Mouse (Mus musculus): Measurements from ENCODE around the gene Mapk8ip1.

Gene Mapk8ip1

DNA sequence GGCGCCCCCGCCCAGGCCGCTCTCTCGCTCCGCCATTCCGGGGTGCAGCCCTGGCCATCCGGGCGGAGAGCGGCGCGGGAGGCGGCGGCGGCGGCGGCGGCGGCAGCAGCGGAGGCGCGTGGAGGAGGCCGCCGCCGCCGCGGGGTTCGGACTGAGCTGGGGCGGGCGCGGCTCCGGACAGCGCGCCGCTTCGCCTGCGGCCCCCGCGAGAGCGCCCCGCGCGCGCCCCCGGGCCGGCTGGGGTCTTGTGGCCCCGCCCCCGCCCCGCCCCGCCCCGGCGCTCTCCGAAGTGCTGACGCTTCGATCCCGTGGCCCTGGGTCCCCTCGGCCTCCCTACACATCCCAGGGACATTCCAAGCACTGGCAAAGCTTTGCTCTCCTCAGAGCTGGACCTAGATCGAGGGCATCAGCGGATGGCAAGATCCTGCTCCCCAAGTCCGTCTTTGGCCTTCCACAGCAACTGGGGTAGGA lies at the start of gene Mapk8ip1:
Gene Mapk8ip1, minus strand, starts transcription at position 173 of the 471 bp plus-strand sequence.
- DNase-seq (ENCODE audit: low spot score): no peak

DNA sequence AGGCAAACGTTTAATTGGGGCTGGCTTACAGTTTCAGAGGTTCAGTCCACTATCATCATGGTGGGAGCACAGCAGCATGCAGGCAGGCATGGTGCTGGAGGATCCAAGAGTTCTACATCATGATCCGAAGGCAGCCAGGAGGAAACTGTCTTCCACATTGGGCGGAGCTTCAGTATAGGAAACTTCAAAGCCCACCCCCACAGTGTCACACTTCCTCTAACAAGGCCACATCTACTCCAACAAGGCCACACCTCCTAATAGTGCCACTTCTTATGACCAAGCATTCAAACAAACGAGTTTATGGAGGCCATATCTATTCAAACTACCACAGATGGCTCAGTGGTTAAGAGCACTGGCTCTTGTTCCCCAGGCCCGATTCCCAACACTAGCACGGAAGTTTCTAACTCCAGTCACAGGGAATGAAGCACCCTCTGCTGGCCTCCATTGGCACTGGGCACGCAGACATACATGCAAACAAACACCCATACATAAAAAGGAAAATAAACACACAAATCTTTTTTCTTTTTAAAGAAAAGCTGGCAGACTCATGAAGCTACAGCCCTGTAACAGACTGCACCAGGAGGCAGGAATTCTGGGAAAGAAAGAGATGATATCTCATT lies 46.2 kb upstream of the Mapk8ip1 start:
- DNase-seq (ENCODE audit: low spot score): no peak

DNA sequence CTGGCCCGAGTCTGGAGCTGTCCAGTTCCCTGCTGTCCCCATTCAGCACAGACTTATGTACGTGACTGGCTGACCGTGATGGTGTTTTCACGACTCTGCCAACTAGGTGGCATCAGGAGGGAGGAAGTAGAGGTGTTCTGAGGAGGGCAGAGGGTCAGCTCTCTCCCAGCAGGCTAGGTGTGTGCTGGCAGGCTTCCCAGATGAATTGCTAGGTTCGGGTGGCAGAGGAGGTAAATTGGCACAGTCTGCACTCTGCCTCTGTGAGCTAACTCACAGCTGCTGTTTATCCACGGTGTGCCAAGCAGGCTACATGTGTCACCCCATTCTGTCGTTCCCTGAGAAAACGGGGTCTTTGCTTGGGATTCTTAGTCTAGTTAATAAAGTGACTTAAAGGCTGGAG lies 45.6 kb upstream of the Mapk8ip1 start:
- DNase-seq (ENCODE audit: low spot score): no peak

DNA sequence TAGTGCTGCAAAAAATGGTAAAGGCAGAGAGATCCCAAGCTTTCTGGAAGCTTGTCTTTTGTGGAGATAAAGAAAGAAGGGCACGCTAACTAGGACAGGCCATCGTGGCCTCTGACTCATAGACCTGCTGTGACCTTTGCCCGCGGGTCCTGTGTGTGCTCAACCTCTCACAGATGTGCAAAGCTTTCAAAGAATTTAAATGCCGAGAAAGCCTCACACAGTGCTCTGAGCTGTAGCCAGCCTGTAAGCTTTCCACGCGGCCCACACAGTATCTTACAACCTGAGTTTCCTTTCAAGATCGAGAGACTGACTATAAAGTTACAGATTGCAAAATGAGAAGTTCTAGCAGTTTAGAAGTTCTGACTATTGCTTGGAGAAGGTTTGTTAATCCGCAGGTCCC lies 44.8 kb upstream of the Mapk8ip1 start:
- DNase-seq (ENCODE audit: low spot score): no peak

DNA sequence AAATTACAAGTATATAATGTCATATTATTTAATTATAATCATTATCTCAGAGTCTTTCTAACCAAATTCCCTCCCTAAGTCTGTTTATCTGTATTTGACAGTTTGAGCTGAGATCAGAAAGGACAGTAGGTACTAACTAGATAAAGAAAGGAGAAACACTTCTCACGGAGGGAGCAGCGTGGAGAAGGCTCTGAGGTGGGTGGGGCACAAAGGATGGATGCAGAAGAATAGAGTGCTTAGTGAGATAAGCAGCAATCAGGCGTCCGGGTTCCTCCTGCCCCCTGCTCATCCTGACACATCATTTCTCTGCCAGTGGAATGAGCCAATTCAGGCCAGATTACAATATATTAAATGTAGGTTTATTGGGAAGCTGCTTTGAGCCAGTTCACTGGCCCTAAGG lies 43.3 kb upstream of the Mapk8ip1 start:
- no peak for DNase-seq (ENCODE audit: low spot score)

DNA sequence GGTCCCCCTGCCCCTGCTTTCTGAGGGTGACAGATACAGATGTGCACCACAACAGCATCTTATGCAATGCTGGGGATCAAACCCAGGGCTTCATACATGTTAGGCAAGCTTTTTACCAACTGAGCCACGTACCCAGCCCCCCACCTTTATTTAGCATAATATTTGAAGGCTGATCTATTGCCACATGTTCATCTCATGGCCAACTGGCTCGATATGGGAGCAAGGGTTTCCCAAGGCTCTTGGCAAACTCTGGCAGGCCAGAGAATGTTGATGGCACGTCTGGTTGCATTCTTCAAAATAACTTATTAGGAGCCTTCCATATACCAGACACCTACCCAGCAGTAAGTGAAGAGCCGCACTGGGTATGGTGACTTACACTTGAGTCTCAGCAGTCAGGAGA lies 42.2 kb upstream of the Mapk8ip1 start:
- no peak for DNase-seq (ENCODE audit: low spot score)

DNA sequence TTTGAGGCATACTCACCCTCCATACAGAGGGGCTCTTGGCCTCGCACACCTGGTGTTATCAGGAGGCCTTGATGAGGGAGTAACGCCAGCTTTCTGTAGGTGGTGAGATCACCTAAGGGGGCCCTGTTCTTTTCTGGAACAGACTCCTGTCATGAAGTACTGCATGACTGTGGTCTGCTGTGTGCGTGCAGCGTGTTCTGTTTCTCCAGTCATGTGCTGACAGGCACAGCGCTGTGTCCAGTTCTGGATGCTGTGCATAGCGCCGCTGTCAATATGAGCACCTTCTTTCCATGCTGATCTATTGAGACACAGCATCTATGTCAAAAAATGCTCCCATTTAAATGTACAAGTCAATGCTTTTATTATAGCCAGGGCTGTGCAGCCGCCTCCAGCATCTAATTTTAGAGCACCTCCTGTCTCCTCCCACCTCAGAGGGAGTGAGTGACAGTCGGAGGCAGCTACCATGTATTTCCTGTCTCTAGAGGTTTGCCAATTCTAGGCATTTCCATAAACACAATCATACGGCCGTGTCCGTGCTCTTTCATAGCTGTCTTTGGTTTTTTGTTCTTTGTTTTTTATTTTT lies 41.4 kb upstream of the Mapk8ip1 start:
- DNase-seq (ENCODE audit: low spot score): peak; percentile 65

DNA sequence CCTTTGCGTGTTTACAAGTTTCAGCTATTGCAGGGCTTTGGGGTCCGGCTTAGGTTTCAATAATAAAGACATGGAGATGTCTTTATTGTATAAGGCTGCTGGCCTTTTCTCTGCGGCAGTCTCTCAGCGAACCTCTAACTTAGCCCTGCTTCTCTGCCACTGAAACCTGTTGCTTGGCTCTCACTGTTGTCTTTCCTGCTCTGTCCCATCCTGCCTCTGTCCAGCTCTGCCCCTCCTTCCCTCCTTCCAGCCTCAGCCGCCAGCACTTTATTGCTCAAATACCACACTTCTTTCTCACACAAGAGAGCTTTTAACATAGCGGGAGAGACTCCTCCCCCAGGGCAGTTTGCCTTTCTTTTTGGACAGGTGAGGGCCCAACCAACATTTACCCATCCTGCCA lies 39.4 kb upstream of the Mapk8ip1 start:
- DNase-seq (ENCODE audit: low spot score): no peak

DNA sequence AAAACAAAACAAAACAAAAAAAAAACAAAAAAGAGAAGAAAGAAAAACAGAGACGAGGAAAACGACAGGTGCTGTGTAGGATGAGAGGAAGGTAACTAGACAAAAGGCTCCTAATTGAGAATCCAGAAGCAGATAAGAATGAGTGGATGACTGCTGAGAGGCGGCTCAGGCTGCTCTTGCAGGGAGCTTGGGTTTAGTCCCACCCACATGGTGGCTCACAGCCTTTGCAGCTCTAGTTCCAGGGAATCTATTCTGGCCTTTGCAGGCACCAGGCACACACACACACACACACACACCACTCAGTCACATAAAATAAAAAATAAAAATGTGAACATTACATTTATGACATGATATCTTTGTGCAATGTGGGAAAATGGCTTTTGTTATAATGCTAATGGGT lies 37.5 kb upstream of the Mapk8ip1 start:
- no peak for DNase-seq (ENCODE audit: low spot score)

DNA sequence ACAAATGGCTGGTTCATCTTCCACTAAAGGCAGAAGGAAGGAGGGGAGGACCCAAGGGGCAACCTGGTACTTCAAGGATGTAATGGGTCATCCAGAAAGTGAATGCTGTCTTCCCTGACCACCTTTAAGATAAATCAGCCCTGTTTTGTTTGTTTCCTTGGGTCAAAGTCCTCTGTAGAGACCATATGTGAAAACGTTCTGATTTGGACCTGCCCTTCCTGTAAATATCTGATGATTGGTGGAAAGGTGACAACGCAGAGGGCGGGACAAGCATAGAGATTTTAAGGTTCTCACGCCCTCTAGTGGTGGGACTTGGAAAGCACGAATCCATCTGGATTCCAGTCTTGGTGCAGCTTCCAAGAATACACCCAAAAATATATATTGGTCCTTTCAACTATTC lies 36.8 kb upstream of the Mapk8ip1 start:
- peak; percentile 92 for DNase-seq (ENCODE audit: low spot score)

DNA sequence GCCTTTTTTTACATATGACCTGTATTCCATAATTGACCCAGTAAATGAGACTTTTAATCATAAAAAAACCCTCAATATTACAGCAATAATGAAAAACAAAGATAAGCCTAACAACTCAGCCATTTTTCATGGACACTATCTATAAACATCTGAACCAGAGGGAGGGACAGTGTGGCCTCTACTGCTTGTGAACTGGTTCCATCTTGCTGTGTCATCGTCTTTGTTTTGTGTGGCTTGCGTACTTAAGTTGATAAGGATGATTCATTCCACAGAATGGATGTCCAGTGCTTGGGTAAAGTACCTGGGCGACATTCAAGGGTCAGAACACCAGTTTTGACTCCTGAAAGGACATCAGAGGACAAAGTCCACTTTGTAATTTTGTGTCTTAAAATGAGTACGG lies 36.3 kb upstream of the Mapk8ip1 start:
- no peak for DNase-seq (ENCODE audit: low spot score)

DNA sequence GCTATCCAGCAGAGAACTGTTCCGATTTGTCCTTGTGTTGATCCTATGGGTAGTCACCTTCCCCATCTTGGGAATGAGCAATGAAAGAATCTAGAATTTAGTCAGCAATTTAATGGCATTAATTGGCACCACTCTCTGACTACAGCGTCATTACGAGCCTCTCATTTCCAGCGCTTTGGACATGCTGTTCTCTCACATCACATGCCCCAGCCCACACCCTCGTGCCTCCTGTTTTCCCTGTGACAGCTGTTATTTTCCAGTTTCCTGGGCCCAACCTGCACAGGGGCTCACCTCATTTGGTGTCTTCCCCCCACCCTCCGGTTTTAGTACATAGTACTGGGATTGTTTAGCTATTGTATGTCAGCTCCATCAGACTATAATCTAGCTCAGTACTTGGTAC lies 34.0 kb upstream of the Mapk8ip1 start:
- no peak for DNase-seq (ENCODE audit: low spot score)

DNA sequence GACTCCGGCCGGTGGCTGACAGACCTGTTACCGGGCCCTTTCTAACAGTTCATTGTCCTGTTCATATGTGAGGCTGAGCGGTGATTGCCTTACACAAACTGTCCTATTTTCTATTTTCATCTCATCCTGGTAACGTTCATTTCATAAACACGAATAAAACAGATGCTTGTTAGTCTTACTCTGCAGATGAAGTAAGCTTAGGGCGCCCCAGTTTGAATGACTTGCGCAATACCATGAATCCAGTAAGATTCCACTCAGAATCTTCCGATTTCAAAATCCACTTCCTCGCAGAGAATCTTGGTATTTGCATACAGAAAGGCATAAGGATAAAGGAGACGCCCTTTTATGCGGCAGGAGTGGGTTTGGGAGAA lies 33.3 kb upstream of the Mapk8ip1 start:
- no peak for DNase-seq (ENCODE audit: low spot score)

DNA sequence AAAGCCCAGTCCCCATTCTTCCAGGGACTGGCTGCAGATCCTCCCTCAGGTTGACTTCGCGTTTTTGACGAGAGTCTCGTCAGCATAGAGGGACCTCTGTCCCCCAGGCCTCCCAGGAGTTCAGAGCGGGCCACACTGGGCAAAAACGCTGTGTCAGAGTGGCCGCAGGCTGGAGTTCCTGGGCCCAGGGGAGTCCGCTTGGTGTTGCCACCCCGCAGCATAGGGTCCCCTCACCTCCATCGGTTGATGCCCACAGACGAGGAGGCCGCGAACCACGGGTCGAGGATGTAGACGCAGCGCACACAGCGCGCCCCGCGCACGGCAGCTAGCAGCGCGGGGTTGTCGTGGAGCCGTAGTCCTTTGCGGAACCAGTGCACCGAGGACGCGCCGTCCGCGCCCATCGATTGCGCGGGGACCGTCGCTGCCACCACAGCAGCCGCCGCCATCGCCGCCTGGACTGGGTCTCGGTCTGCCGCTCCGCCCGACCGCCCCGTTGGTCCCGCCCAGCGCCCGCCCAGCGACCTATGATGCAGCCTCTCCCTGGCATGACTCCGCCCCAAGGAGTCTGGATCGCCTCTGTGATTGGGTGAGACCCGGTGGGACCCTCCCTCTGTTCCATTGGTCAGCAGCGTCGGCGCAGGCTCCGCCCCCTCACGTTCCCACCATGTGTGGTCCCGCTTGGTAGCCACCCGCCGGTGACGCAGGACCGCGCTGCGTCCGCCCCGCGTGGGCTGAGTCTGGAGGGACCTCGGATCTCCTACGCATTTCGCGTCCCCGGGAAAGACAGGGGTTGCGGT lies 32.7 kb upstream of the Mapk8ip1 start, which contains the start of gene Cry2:
Gene Cry2, minus strand, starts transcription at position 466 of the 797 bp plus-strand sequence.
- peak; percentile 99 for DNase-seq (ENCODE audit: low spot score)

DNA sequence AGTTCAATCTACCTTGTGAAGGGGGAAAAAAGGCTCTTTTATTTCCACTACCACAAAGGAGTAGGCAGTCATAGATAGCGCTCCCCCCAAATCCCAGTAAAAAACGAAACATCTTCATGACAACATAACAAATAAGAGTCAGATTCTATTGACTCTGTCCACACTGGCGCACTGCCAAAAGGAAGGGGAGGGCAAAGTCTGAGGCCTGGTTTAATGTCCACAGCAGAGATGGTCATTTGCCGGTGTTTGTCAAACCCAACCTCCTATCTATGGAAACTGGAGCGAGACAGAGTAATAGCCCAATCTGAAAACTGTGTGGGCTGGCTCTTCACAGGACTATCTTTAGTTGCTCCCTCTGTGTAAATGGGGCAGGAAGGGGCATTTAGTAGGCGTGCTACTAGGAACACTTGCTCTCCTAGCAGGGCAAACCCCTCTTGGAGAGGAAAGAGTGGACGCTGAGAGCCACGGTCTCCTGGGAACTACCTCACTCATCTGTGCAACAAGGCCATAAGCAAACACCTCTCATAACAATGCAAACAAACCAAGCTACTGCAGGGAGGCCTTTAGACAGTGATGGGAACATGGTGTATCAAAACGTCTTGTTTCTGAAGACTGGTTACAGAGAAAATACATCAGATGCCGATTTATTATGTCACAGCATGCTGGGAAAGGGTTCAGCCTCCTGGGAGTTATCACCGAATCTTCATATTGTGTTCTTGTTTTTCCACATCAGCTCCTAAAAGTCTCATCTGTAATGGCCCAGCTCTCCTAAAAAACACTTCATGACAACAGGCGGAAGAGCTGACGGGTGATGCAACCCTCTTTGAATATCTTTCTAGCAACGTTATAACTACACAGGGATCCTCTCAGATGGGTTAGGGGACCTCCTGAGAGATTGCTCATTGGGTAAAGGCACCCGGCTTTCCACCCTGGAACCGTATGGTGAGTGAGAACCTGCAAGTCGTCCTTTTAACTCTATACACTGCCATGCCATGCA lies 31.5 kb upstream of the Mapk8ip1 start:
- DNase-seq (ENCODE audit: low spot score): no peak

DNA sequence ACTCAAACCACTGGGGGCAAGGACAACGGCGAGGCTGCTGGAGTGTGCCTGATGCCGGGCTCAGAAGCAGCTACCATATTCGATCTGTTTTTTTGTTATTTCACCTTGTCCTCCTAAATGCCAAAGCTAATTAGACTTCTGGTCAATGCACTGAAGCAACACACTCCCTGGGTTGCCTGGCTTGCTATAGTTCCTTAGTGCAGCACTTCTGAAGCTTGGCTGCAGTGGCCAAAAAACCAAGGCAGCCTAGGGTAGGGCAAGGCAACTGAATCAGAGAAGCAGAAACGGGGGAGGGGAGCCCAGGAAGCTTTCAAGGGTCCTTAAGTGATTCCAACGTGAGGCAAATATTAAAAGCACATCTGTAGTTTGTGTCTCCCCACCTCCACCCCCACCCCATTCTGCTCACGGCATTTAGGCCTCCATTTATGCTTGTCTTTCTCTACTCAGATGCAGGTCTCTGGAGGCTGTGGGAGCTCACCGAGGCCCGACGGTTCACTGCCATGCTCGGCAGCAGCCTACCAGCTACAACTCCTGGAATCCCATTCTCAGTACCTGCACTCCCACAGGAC lies 30.6 kb upstream of the Mapk8ip1 start:
- no peak for DNase-seq (ENCODE audit: low spot score)

DNA sequence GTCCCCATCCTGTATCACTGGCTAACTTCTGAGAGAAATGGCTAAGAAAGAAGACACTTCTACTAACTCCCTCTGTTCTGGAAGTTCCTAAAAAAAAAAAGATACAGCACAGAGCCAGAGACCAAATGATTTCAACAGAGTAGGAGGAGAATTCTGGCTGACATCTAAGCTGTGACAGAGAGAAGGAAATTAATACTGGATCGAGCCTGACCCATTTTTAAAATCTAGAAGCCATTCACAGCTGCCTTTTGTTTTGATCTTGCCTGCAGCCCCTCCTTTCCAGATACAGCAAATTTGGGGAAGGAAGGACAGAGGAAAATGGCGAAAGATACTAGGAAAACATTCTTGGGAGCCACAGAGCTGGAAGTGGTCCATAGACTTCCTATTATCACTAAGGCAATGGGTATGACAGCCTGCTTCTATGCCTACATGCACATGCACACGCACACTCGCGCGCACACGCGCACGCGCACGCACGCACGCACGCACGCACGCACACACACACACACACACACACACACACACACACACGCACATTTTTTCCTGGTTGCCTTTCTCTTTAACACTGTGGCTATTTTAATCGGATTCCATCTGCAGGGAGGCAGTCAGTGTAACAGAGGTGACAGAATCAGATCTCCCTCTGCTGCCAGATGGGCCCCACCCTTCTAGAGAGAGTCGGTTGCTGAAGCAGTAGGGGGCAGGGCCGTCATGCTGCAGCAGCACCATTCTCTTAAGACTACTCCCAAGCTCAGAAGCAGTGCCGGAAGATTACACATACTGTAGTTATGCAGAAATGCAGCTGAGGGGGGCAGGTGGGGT lies 29.9 kb upstream of the Mapk8ip1 start:
- DNase-seq (ENCODE audit: low spot score): peak; percentile 61

DNA sequence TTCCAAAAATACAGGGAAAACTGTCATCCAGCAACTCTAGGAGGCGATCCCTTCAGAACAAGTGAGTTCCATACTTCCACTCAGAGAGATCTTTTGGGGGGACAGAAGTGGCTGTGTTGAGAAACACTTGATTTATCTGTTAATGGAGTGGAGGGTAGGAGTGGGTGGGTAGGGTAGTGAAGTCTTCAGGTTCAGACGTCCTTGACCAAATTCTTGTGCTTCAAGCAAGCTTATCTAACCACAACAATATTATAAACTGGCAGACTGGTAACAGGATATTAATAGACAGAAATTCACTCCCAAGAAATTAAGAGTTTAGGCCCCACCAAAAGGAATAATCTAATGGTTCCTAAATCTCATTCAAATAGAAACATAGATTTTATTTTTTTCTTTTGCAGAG lies 29.0 kb upstream of the Mapk8ip1 start:
- DNase-seq (ENCODE audit: low spot score): no peak

DNA sequence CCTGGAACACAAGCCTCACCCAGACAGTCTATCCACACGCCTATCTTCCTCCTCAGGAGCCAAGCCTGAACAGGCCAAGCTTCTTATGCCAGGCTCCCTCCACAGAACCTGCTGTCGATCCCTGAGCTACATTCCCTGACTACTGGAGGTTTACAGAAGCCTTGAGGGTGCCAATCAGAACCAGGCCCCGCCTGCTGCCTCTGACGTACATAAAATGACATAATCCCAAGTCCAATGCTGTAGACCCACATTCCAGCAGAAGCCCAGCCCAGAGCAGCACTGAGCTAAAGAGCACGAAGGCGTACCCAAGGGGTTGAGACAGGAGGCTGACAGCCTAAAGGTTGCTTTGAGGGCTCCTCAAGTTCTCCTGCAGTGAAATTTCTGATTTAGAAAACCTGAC lies 26.8 kb upstream of the Mapk8ip1 start:
- DNase-seq (ENCODE audit: low spot score): peak; percentile 83

DNA sequence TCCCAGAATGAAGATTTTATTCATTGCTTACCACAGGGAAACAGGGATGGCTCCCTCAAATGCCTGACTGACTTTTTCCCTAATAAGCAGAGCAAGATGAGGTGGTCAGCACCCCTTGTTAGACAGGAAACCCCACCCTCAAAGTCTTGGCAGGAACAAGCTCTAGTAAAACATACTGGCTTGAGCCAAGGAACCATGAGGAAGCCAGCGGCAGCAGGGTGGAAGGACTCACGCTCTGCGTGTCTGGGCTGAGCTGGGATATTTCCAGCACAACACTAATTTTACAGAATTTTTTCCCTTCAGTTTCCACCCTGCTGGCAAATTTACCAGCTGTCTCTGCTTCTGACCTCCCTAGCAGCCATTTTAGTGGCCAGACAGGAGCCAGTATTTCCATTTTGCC lies 25.4 kb upstream of the Mapk8ip1 start:
- no peak for DNase-seq (ENCODE audit: low spot score)

DNA sequence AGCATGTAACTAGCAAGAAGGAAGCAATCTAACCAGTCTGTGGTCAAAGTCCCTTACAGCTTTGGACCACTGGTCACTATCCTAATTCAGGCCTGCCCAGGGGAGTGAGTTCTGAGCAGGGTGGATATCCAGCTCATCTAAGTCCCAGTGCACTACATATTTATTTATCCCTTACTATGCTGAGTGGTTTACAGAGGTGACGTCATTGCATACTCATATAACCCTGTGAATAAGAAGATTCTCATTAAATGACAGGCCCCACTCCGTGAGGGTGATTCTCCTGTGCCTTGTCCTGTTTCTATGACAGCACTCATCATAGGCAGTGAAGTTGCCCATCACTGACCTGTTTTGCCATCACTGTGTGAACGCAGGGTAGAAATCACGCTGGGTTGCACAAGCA lies 24.3 kb upstream of the Mapk8ip1 start:
- no peak for DNase-seq (ENCODE audit: low spot score)
